Mouse (Mus musculus) spleen, adult 2 months (tissue): ENCODE data around the gene Ifnab.

Experiments used
- CTCF ChIP-seq: fragments of 200-500 bp; IDR thresholded peaks from 2 replicates; pipeline ENCODE4 v1.5.1; 2011; ENCODE audit warnings: mild to moderate bottlenecking, inconsistent platforms; ENCODE audit not compliant: insufficient read depth, insufficient read length, insufficient replicate concordance; ENCODE audit errors: extremely low read depth
- POLR2A ChIP-seq: fragments of 200-500 bp; IDR thresholded peaks from 2 replicates; pipeline ENCODE4 v1.6.1; 2011; ENCODE audit warnings: low read depth, low read length, inconsistent platforms

- TF ChIP-seq CTCF (no peak), POLR2A (no peak)
These were observed 8.1 kb upstream of the Ifnab start for GRCm38 (mm10) chr4:88699301-88699700.
